ENCODE assay signal across 8 mouse cellular contexts in genomic region chr1:73862323-73863073, GRCm38 (mm10).
DNase-seq lines count a peak whose midpoint lies in the region; ATAC-seq and TF ChIP-seq lines count a peak whose summit lies in the region.

No protein-coding gene starts in this region.

- no peaks in the 10 kb centered on the region for H3K9me3 ChIP-seq in ES-E14 (ENCODE audit: control insufficient read depth, insufficient read depth, low read depth, low read length)
- no peaks in the 10 kb centered on the region for H3K9me3 ChIP-seq in forebrain, embryonic 15.5 days
- H3K9me3 ChIP-seq in hindbrain, embryonic 10.5 days: no peaks in the 10 kb centered on the region

- ATAC-seq in forebrain, embryonic 15.5 days (replicated peaks): peak; percentile 96

- H3K4me1 ChIP-seq in ES-E14 (ENCODE audit: control insufficient read depth in 2 of 2, insufficient read depth in 2 of 2, low read length in 2 of 2, poor library complexity in 1 of 2): peaks cover 0 to 14% of the 10 kb centered on the region in 2 experiments; a peak in 2 of 4 replicates
- H3K4me1 ChIP-seq in forebrain, embryonic 15.5 days: peaks cover 7% of the 10 kb centered on the region
- H3K4me1 ChIP-seq in hindbrain, embryonic 10.5 days (replicated peaks): peaks cover 23% of the 10 kb centered on the region

- 0 out of 2 replicates have a peak overlapping the region, but pooled peaks have one; percentile 40 for H3K9ac ChIP-seq in ES-E14 (ENCODE audit: insufficient read depth, low read depth, low read length, poor library complexity, severe bottlenecking)
- no peak overlapping the region; the same call in 1 of the 2 replicates for H3K9ac ChIP-seq in forebrain, embryonic 15.5 days (replicated peaks)

- H3K36me3 ChIP-seq in ES-E14 (ENCODE audit: control insufficient read depth, insufficient read depth, low read length, poor library complexity, severe bottlenecking): no peaks in the 10 kb centered on the region
- no peaks in the 10 kb centered on the region for H3K36me3 ChIP-seq in forebrain, embryonic 15.5 days
- H3K36me3 ChIP-seq in hindbrain, embryonic 10.5 days: no peaks in the 10 kb centered on the region

- WGBS in forebrain, embryonic 15.5 days: 7% methylated on average over 15 of the region's 15 CpGs
- WGBS in hindbrain, embryonic 10.5 days: 23% methylated on average over 15 of the region's 15 CpGs

- no peak overlapping the region for H3K27ac ChIP-seq in ES-E14 (ENCODE audit: insufficient read depth, low read depth, low read length, poor library complexity, severe bottlenecking)
- H3K27ac ChIP-seq in forebrain, embryonic 15.5 days (replicated peaks): no peak overlapping the region
- H3K27ac ChIP-seq in hindbrain, embryonic 10.5 days: peak overlapping the region; percentile 82

- H3K4me3 ChIP-seq in ES-E14 (ENCODE audit: insufficient read depth in 1 of 2, low read depth in 1 of 2, low read length in 2 of 2, poor library complexity in 1 of 2, severe bottlenecking in 1 of 2): peak overlapping the region in 1 of 2 experiments; percentile 15; a peak in 2 of 4 replicates
- H3K4me3 ChIP-seq in forebrain, embryonic 15.5 days: no peak overlapping the region
- peak overlapping the region; percentile 21; the same call in 1 of the 2 replicates for H3K4me3 ChIP-seq in hindbrain, embryonic 10.5 days

- no peaks in the 10 kb centered on the region for H3K27me3 ChIP-seq in forebrain, embryonic 15.5 days
- no peaks in the 10 kb centered on the region for H3K27me3 ChIP-seq in hindbrain, embryonic 10.5 days (ENCODE audit: insufficient read depth, poor library complexity, severe bottlenecking)

- in situ Hi-C loops in ES-E14 (cut with MboI; ENCODE audit: low sequenced_read_pairs in 2 of 2, unreplicated experiment in 2 of 2): no loop called here

- DNase-seq in ES-E14 (ENCODE audit: low read depth, low spot score): peak; percentile 63
- peak; percentile 79 for DNase-seq in adrenal gland, postnatal 10 days
- peak; percentile 80 for DNase-seq in hindbrain, embryonic 10.5 days (ENCODE audit: low spot score)
- DNase-seq in layer of hippocampus, adult 9-11 months: peak; percentile 16
- peak; percentile 84 to 85 for DNase-seq in lung, postnatal 4 days
- DNase-seq in spleen, postnatal 36 days (ENCODE audit: low spot score in 2 of 2): peak; percentile 3 to 10
- DNase-seq in c-Kit-positive CD71-positive TER-119-positive erythroid progenitor cells, embryonic 14.5 days (ENCODE audit: low spot score): no peak

- peak overlapping the region; percentile 19; the same call in 1 of the 2 replicates for H3K4me2 ChIP-seq in forebrain, embryonic 15.5 days (replicated peaks)

TF ChIP-seq in ES-E14, 5 proteins besides CTCF, POLR2A, EP300 and RAD21:
- no peak for TF ChIP-seq MAFK (IDR thresholded peaks at IDR 0.05; ENCODE audit: insufficient read depth, low read depth, low read length)
- TF ChIP-seq HCFC1 (IDR thresholded peaks at IDR 0.05; ENCODE audit: borderline replicate concordance, insufficient read depth, low read length): no peak
- peak; percentile 13; the same call in 1 of the 2 replicates for TF ChIP-seq ZC3H11A (IDR thresholded peaks at IDR 0.05; ENCODE audit: borderline replicate concordance, low read depth, low read length)
- no peak for TF ChIP-seq CHD2 (IDR thresholded peaks at IDR 0.05; ENCODE audit: low read depth, low read length)
- TF ChIP-seq ZNF384 (IDR thresholded peaks at IDR 0.05; ENCODE audit: low read depth, low read length): no peak
